11 mouse cellular contexts compared by ENCODE assay signal in the genomic region with DNA sequence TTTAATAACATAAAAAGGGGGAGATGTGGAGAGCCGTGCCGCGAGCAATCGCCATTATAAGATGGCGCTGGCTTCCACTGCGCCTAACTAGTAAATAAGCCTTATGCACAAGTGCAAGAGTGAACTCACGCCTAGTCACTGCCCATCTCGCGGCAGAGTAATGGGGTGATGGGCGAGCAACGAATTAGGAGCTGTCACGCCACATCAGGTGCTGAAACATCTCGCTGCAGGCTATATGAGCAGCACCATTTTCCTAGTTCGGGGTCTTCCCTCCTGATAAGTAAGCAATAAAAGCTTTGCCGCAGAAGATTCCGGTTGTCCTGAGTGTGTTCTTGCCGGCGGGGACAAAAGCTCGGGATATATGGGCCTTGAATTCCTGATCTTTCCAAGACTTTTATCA. TPM values are rescaled to one million over a fixed set of nuclear protein-coding genes. Genes with fewer than 3 reads are reported as not detected.
A peak's percentile ranks its signal among the peaks of the same experiment; 100 is the strongest.
DNase-seq lines count a peak whose midpoint lies in the region; TF ChIP-seq lines count a peak whose summit lies in the region.
"Not testable (repeated sequence)": the region's sequence is repeated elsewhere in the genome, so short reads cannot be mapped to it uniquely, and the experiment has no call there.
"Had no signal": no experiment of that assay in that cellular context is flagged by ENCODE, and none has a peak within 500 bp of the region (broad histone marks: within the 10 kb centered on the region; RNA-seq: fewer than 3 reads in every experiment).

No protein-coding gene starts in this region.

- H3K36me3 ChIP-seq in myocyte (ENCODE audit: control insufficient read depth, insufficient read depth), result not testable (repeated sequence)

- not testable (repeated sequence) for H3ac ChIP-seq in myocyte (ENCODE audit: control insufficient read depth, insufficient read length)

- H3K4me2 ChIP-seq in myocyte (ENCODE audit: low read depth), result not testable (repeated sequence)

- DNase-seq in ES-CJ7 (ENCODE audit: low read depth, low spot score) (peak; percentile 59), R1 (ENCODE audit: low read depth, low spot score) (peak; percentile 52), ZHBTc4 (ENCODE audit: low read depth, low spot score) (peak; percentile 32)

- not testable (repeated sequence) for H3K27me3 ChIP-seq in myocyte (ENCODE audit: control insufficient read depth, insufficient read depth, insufficient read length)

- TF ChIP-seq POLR2A in myocyte (IDR thresholded peaks at IDR 0.05; ENCODE audit: insufficient read length, low read depth), result not testable (repeated sequence)

- not testable (repeated sequence) for H3K79me2 ChIP-seq in myocyte (ENCODE audit: control insufficient read depth, insufficient read depth)

- not testable (repeated sequence) for H3K4me3 ChIP-seq in myocyte

TF ChIP-seq in myocyte, 11 proteins besides CTCF, POLR2A, EP300 and RAD21:
- peak; percentile 39 for TF ChIP-seq REST (IDR thresholded peaks at IDR 0.05; ENCODE audit: insufficient read depth, insufficient read length)

RNA-seq across cellular contexts. Expression of gene Vmn1r1, which starts 12.7 kb away (rescaled TPM):
- not detected for polyA plus RNA-seq in myocyte (2012; fragmentation: generic; extraction: Trizol)
- polyA plus RNA-seq: activated CD4-positive, CD25-positive, alpha-beta regulatory T cell, adult 4 months; adrenal gland, adult 2 months; brain, embryonic 14.5 days; C2C12; cerebellum, adult 2 months; G1E; Patski had no signal

RNA-seq across cellular contexts. Expression of gene Srp9, which starts 52.4 kb away (rescaled TPM):
- polyA plus RNA-seq in myocyte (2012; fragmentation: generic; extraction: Trizol), result 75.1 TPM
